Mouse (Mus musculus) forebrain, embryonic 13.5 days (tissue): ENCODE measurements around the gene Kank1. TPM values are rescaled to one million over a fixed set of nuclear protein-coding genes. Genes with fewer than 3 reads are reported as not detected.

Experiments
- ATAC-seq: fragments of 200-750 bp; cut with Nextera tagmentation; 2 replicates; pipeline ENCODE4 v1.8.0; 2017
- H3K27ac ChIP-seq: fragments of 300-500 bp; sonication (generic); 2 replicates; pipeline ENCODE4 v1.5.1; 2015; ENCODE audit warnings: inconsistent platforms, mild to moderate bottlenecking, moderate library complexity
- H3K27me3 ChIP-seq: fragments of 300-500 bp; sonication (generic); 2 replicates; pipeline ENCODE4 v1.6.1; 2015; ENCODE audit warnings: mild to moderate bottlenecking, inconsistent platforms
- H3K36me3 ChIP-seq: fragments of 300-500 bp; sonication (generic); 2 replicates; pipeline ENCODE4 v1.6.1; 2015; ENCODE audit warnings: mild to moderate bottlenecking, inconsistent platforms; ENCODE audit not compliant: poor library complexity, severe bottlenecking
- H3K4me1 ChIP-seq: fragments of 300-500 bp; sonication (generic); 2 replicates; pipeline ENCODE4 v1.6.1; 2015; ENCODE audit warnings: inconsistent platforms
- H3K4me2 ChIP-seq: fragments of 300-500 bp; sonication (generic); 2 replicates; pipeline ENCODE4 v1.6.1; 2015; ENCODE audit warnings: inconsistent platforms, mild to moderate bottlenecking, moderate library complexity
- H3K4me3 ChIP-seq: fragments of 300-500 bp; sonication (generic); 2 replicates; pipeline ENCODE4 v1.5.1; 2015; ENCODE audit warnings: mild to moderate bottlenecking, inconsistent platforms
- H3K9ac ChIP-seq: fragments of 300-500 bp; sonication (generic); 2 replicates; pipeline ENCODE4 v1.6.1; 2015; ENCODE audit warnings: mild to moderate bottlenecking, inconsistent platforms
- H3K9me3 ChIP-seq: fragments of 300-500 bp; sonication (generic); replicated peaks from 2 replicates; pipeline ENCODE4 v1.6.1; 2016; ENCODE audit warnings: inconsistent platforms
- WGBS: fragments of 180-500 bp; shearing (Covaris S2); methylation state at CpG from one replicate; pipeline ENCODE4 v1.1.7; 2015; 5-methylcytosine and 5-hydroxymethylcytosine counted together
- polyA plus RNA-seq: library from polyadenylated mRNA; unstranded; fragments of >200 nt; fragmentation: Nextera tagmentation; extraction: Ambion mirVana; gene quantifications from 2 replicates; pipeline ENCODE4 v1.2.1, GENCODE M21; 2015

Gene Kank1
- polyA plus RNA-seq, 1 experiment from 2014 or later: 2.7 TPM

DNA sequence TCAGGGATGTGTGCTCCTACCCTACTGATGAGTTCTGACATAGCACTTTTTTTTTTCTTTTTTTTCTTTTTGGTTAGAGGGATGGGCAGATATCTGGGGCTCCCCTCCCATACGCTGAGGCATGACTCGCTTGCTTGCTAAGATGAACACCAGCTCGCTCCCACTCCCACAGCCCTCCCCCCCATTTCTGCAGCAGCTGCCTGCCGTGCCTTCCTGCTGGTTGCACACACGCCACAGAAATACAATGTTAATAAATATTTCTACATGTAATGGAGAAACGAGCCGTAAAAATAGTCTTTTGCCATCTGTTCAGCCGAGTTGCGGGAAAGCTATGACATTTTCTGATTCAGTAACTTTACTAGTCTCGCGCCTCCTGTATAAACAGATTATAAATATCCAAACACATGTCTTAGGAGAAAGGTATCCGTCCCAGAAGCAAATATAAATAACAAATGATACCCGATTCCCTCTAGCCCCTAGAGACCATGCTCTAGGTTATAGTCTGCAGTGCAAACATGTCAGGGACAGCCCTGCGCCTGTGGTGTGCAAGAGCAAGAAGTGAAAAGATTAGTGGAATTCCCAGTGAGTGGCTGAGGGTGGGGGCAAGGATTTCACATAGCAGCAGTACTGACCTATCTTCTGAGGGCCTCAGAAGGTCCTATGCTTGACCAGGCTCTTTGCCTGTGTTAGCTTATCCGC is 114.6 kb downstream of the Kank1 start:
- WGBS: 67% methylated on average over 15 of the region's 15 CpGs

DNA sequence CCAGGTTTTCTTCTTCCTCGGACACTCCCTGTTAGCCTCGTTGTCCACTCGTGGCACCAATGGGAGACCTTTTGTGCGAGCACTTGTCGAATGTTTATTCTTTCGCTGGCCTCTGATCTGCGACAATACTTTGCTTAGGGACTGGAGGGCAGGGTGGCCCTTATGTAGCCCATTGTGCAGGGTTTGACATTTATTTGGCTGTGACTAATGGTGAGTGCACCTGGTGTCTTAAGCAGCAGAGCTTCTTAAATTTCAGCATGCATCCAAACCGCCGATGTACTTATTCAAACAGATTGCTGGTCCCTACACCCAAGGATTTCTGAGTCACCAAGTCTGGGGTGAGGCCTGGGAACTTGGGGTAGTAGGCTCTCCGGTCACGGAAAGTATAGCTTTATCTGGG is 120.3 kb downstream of the Kank1 start:
- WGBS: 78% methylated on average over 11 of the region's 11 CpGs
- no peak for ATAC-seq
- Histone ChIP-seq H3K4me3 (no peak overlapping the region), H3K9me3 (no peaks in the 10 kb centered on the region), H3K27me3 (no peaks in the 10 kb centered on the region), H3K4me2 (no peak overlapping the region), H3K4me1 (peaks cover 33% of the 10 kb centered on the region), H3K9ac (no peak overlapping the region), H3K36me3 (no peaks in the 10 kb centered on the region), H3K27ac (no peak overlapping the region)

More for the DNA sequence above, 114.6 kb downstream of the Kank1 start:
- Histone ChIP-seq H3K9ac (no peak overlapping the region), H3K4me2 (no peak overlapping the region), H3K4me3 (no peak overlapping the region), H3K4me1 (peaks cover 6% of the 10 kb centered on the region; the same call in 1 of the 2 replicates), H3K9me3 (no peaks in the 10 kb centered on the region), H3K27ac (no peak overlapping the region), H3K36me3 (no peaks in the 10 kb centered on the region), H3K27me3 (no peaks in the 10 kb centered on the region)
- ATAC-seq: peak; percentile 68; the same call in 1 of the 2 replicates

DNA sequence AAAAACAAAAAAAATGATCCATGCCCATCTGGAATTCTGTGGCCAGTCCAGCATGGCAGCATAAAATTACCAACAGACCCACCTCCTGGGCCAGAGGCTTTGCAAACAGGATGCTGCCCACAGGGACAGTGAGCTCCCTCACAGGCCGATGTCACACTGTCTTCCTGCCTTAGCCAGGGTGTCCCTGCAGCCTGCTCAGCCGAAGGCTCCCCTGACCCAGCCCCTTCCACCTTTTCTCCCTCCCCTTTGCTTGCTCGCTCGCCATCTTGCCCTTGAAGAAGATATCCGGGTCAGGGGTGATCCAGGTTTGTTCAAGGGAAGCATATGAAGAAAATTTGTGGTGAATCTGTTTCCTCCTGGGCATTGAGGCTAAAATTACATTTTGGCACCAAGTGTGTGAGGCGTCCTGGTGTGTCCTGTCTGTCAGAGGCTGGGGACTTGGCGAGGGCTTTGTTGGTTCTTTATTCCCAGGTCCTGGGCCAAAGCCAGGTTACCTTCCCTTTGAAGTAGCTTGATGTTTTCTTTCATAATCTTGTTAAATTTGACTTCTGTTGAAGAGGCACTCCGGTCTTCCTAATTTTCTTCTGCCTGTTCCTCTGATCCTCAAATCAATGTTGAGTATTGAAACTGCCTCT is 121.8 kb downstream of the Kank1 start:
- no peaks in the 10 kb centered on the region for H3K27me3 ChIP-seq
- no peaks in the 10 kb centered on the region for H3K36me3 ChIP-seq
- H3K9me3 ChIP-seq: no peaks in the 10 kb centered on the region
- H3K4me2 ChIP-seq: no peak overlapping the region
- ATAC-seq: no peak
- no peak overlapping the region for H3K4me3 ChIP-seq
- no peak overlapping the region for H3K9ac ChIP-seq
- peaks cover 34% of the 10 kb centered on the region for H3K4me1 ChIP-seq
- WGBS: 57% methylated on average over 8 of the region's 8 CpGs
- no peak overlapping the region for H3K27ac ChIP-seq

DNA sequence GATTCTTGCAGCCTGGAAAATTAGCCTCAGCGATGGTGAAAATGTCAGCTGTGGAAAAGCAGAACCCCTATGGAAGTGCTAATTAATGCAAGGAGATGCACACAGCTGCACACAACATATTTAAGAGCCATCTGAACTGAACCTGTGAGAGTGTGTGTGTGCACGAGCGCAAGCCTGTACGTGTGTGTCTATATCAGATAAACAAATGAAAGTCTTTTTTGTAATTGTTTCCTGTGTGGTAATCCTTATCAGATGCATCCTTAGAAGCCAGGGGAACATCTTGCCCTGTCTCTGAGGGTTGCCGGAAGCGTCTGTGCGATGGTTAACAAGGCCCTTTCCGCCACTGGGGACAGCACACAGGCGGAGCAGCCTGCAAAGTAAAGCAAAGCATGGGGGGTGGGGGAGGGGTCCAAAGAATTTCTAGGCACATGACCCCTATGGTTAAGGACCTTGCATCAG is 123.8 kb downstream of the Kank1 start:
- Histone ChIP-seq H3K4me3 (no peak overlapping the region), H3K4me2 (no peak overlapping the region), H3K9ac (no peak overlapping the region), H3K36me3 (no peaks in the 10 kb centered on the region), H3K9me3 (no peaks in the 10 kb centered on the region), H3K27me3 (no peaks in the 10 kb centered on the region), H3K4me1 (peaks cover 31% of the 10 kb centered on the region), H3K27ac (peak overlapping the region; percentile 21; the same call in 1 of the 2 replicates)
- peak; percentile 79 for ATAC-seq
- 35% methylated on average over 9 of the region's 9 CpGs for WGBS

DNA sequence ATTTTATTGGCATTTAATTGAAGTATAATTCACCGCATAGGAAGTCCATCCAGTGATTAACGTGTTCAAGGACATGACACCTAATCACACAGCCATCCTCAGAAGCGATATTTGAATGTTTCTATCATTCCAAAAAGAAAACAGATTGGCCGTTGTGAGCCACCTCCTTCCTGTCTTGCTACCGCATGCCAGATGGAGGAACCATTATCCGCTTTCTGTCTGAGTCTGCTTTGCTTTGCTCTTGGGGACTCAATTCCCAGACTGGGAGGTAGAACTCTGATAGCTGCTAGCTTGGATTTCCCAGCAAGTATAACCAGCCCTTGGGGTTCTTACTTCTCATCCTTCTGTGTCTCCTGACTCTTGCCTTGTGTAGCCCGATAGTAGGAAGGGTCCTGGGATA is 125.2 kb downstream of the Kank1 start:
- Histone ChIP-seq H3K4me2 (no peak overlapping the region), H3K4me3 (no peak overlapping the region), H3K9me3 (no peaks in the 10 kb centered on the region), H3K27me3 (no peaks in the 10 kb centered on the region), H3K4me1 (peaks cover 31% of the 10 kb centered on the region), H3K36me3 (no peaks in the 10 kb centered on the region), H3K9ac (no peak overlapping the region), H3K27ac (no peak overlapping the region)
- ATAC-seq: no peak
- 75% methylated on average over 7 of the region's 7 CpGs for WGBS

DNA sequence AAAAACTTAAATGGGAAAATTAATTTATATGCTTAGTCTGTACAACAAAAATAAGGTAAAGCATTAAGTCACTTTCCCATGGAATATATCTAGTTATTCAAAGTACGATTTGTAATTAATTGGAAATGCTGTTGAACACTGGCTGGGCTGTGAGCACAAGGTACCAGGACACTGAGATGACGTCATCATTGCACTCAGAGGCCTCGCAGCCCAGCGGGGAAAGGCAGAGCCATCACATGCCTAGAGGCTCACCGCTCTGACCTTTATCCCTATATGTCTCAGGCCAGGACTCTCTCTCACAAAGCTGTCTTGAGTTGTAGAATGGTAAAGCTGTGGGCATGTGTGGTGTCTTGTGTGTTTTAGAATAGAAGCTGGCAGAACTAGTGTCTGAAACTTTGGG is 128.9 kb downstream of the Kank1 start:
- H3K9me3 ChIP-seq: no peaks in the 10 kb centered on the region
- no peak overlapping the region for H3K4me2 ChIP-seq
- no peak overlapping the region for H3K9ac ChIP-seq
- H3K36me3 ChIP-seq: no peaks in the 10 kb centered on the region
- no peak for ATAC-seq
- no peaks in the 10 kb centered on the region for H3K27me3 ChIP-seq
- 67% methylated on average over 5 of the region's 5 CpGs for WGBS
- H3K27ac ChIP-seq: no peak overlapping the region
- no peak overlapping the region for H3K4me3 ChIP-seq
- peaks cover 9% of the 10 kb centered on the region for H3K4me1 ChIP-seq

DNA sequence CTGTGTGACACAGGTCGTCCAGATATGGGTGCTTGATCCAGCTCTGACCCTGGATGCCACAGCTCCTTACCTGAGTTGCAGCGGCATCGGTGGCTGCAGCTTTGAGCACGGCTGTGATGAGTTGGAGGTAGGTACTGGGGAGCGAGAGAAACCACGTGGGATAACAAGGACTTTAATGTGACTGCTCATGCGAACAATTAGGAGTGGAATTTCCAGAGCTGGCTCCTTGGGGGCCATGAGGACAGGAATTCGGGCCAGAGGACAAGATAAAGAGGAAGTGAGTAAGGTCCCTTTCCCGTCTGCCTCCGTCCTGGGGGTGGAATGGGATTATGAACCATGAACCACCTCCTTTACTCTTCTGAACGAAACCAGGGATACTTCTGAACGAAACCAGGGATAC is 129.8 kb downstream of the Kank1 start:
- Histone ChIP-seq H3K4me1 (peaks cover 6% of the 10 kb centered on the region), H3K9ac (no peak overlapping the region), H3K27me3 (no peaks in the 10 kb centered on the region), H3K4me2 (no peak overlapping the region), H3K4me3 (no peak overlapping the region), H3K9me3 (no peaks in the 10 kb centered on the region), H3K27ac (no peak overlapping the region), H3K36me3 (no peaks in the 10 kb centered on the region)
- ATAC-seq: no peak
- WGBS: 43% methylated on average over 12 of the region's 12 CpGs

DNA sequence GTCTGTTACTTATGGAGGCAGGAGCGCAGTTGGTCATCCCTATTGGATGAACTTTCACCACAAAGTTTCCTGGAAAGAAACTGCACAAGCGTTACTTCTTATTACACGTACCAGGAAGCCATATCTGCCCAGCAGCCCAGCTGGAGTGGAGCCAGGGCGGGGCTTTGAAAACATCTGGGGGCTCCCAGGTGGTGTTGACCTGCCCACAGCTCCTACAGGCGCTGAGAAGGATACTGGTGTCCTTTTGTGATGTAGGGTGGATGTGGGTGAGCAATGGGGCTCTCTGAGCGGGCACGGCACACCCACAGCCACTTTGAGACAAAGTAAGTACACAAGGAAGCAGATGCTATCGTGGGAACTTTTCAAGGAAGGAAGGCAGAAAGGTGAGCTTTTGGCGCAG is 133.7 kb downstream of the Kank1 start:
- H3K4me1 ChIP-seq: peaks cover 11% of the 10 kb centered on the region
- H3K27me3 ChIP-seq: no peaks in the 10 kb centered on the region
- no peak overlapping the region for H3K9ac ChIP-seq
- WGBS: 94% methylated on average over 9 of the region's 9 CpGs
- H3K4me3 ChIP-seq: no peak overlapping the region
- H3K9me3 ChIP-seq: no peaks in the 10 kb centered on the region
- H3K4me2 ChIP-seq: no peak overlapping the region
- no peak overlapping the region for H3K27ac ChIP-seq
- no peak for ATAC-seq
- H3K36me3 ChIP-seq: no peaks in the 10 kb centered on the region

DNA sequence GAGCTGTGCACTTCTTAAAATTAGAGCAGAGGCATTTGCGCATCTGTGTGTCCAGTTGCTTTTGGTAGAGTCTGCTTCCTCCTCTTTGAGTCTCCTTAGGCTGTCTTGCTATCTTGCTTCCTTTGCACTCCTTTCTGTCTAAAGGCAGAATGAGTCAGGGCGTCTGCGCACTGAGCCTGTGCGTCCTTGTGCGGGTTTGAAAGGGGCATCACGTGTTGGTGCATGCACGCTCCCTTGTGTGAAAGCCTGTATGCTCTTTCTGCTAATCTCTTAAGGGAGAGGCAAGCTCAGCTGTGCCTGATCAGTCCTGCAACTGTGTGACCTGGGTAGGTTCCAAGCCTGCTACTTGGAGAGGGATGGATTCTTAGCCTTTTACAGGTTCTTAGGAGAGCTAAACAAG is 136.0 kb downstream of the Kank1 start:
- Histone ChIP-seq H3K4me3 (no peak overlapping the region), H3K9me3 (no peaks in the 10 kb centered on the region), H3K27ac (no peak overlapping the region), H3K9ac (no peak overlapping the region), H3K4me1 (peaks cover 12% of the 10 kb centered on the region), H3K27me3 (no peaks in the 10 kb centered on the region), H3K36me3 (no peaks in the 10 kb centered on the region), H3K4me2 (no peak overlapping the region)
- no peak for ATAC-seq
- 83% methylated on average over 7 of the region's 7 CpGs for WGBS

DNA sequence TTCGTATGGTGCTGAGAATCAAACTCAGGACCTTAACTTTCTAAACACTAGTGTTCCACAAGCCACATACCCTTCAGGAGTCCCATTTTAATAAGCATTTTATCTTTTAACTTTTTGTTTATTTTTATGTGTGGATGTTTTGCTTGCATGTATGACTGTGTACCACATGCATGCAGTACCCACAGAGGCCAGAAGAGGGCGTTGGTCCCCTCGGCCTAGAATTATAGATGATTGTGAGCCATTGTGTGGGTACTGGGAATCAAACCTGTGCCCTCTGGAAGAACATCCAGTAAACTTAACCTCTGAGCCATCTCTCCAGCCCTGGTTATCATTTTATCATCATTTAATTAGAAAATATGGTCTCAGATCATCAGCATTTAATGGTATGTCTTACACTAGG is 136.8 kb downstream of the Kank1 start:
- Histone ChIP-seq H3K27me3 (no peaks in the 10 kb centered on the region), H3K4me1 (peaks cover 12% of the 10 kb centered on the region), H3K9me3 (no peaks in the 10 kb centered on the region), H3K9ac (no peak overlapping the region), H3K4me3 (no peak overlapping the region), H3K27ac (no peak overlapping the region), H3K36me3 (no peaks in the 10 kb centered on the region), H3K4me2 (no peak overlapping the region)
- WGBS: 67% methylated on average over 3 of the region's 3 CpGs
- no peak for ATAC-seq

DNA sequence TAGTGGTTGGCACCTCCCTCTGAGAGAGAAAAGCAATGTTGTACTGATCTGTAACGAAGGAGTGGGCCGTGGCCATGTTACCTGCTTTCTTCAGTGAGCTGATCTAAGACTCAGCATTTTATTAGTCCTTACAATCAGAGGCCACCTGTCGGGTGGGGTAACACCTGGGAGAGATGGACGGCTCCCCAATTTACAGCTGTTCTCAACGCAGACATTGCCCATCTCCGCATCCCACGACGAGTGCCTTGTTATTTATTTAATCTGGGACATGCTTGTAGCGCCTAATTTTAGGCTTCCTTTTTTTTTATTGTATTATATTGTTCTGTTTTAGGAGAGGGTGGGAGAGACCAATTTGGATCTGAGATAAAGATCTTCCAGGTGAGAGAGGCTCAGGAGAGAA is 137.4 kb downstream of the Kank1 start:
- no peak overlapping the region for H3K4me3 ChIP-seq
- H3K36me3 ChIP-seq: no peaks in the 10 kb centered on the region
- ATAC-seq: no peak
- H3K9ac ChIP-seq: no peak overlapping the region
- no peaks in the 10 kb centered on the region for H3K27me3 ChIP-seq
- no peaks in the 10 kb centered on the region for H3K9me3 ChIP-seq
- no peak overlapping the region for H3K4me2 ChIP-seq
- H3K27ac ChIP-seq: no peak overlapping the region
- H3K4me1 ChIP-seq: peaks cover 12% of the 10 kb centered on the region
- 73% methylated on average over 9 of the region's 9 CpGs for WGBS

DNA sequence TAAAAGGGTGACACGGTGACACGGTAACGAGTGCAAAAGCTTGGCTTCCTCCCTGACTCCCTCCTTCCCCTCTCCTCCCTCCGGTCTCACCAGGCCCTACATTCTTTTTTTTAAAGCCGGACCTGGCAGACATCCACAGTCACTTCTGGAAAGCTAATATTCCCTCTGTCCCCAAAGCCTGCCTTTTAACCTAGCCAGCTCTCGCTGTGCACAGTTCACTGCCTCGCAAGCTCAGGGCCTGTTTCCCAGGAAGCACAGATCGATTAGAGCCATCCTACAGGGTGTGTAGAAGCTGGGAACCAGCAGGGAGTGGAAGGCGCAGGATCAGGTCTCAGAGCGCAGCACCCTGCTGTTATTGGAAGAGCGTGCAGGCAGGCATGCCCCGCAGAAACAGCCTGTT is 138.2 kb downstream of the Kank1 start:
- no peaks in the 10 kb centered on the region for H3K27me3 ChIP-seq
- peaks cover 12% of the 10 kb centered on the region for H3K4me1 ChIP-seq
- ATAC-seq: 0 out of 2 replicates have a peak, but pooled peaks have one; percentile 30
- H3K36me3 ChIP-seq: no peaks in the 10 kb centered on the region
- no peak overlapping the region for H3K9ac ChIP-seq
- 7% methylated on average over 12 of the region's 12 CpGs for WGBS
- H3K4me3 ChIP-seq: no peak overlapping the region
- no peaks in the 10 kb centered on the region for H3K9me3 ChIP-seq
- H3K27ac ChIP-seq: no peak overlapping the region
- 0 out of 2 replicates have a peak overlapping the region, but pooled peaks have one; percentile 2 for H3K4me2 ChIP-seq
